Mouse (Mus musculus) forebrain, embryonic 13.5 days (tissue): ENCODE data around the gene Cuedc2. TPM values are rescaled to one million over a fixed set of nuclear protein-coding genes. Genes with fewer than 3 reads are reported as not detected.

Experiments used
- ATAC-seq: fragments of 200-750 bp; cut with Nextera tagmentation; 2 replicates; pipeline ENCODE4 v1.8.0; 2017
- H3K27ac ChIP-seq: fragments of 300-500 bp; sonication (generic); 2 replicates; pipeline ENCODE4 v1.5.1; 2015; ENCODE audit warnings: inconsistent platforms, mild to moderate bottlenecking, moderate library complexity
- H3K27me3 ChIP-seq: fragments of 300-500 bp; sonication (generic); 2 replicates; pipeline ENCODE4 v1.6.1; 2015; ENCODE audit warnings: mild to moderate bottlenecking, inconsistent platforms
- H3K36me3 ChIP-seq: fragments of 300-500 bp; sonication (generic); 2 replicates; pipeline ENCODE4 v1.6.1; 2015; ENCODE audit warnings: mild to moderate bottlenecking, inconsistent platforms; ENCODE audit not compliant: poor library complexity, severe bottlenecking
- H3K4me1 ChIP-seq: fragments of 300-500 bp; sonication (generic); 2 replicates; pipeline ENCODE4 v1.6.1; 2015; ENCODE audit warnings: inconsistent platforms
- H3K4me2 ChIP-seq: fragments of 300-500 bp; sonication (generic); 2 replicates; pipeline ENCODE4 v1.6.1; 2015; ENCODE audit warnings: inconsistent platforms, mild to moderate bottlenecking, moderate library complexity
- H3K4me3 ChIP-seq: fragments of 300-500 bp; sonication (generic); 2 replicates; pipeline ENCODE4 v1.5.1; 2015; ENCODE audit warnings: mild to moderate bottlenecking, inconsistent platforms
- H3K9ac ChIP-seq: fragments of 300-500 bp; sonication (generic); 2 replicates; pipeline ENCODE4 v1.6.1; 2015; ENCODE audit warnings: mild to moderate bottlenecking, inconsistent platforms
- H3K9me3 ChIP-seq: fragments of 300-500 bp; sonication (generic); replicated peaks from 2 replicates; pipeline ENCODE4 v1.6.1; 2016; ENCODE audit warnings: inconsistent platforms
- WGBS: fragments of 180-500 bp; shearing (Covaris S2); methylation state at CpG from one replicate; pipeline ENCODE4 v1.1.7; 2015; 5-methylcytosine and 5-hydroxymethylcytosine counted together
- polyA plus RNA-seq: library from polyadenylated mRNA; unstranded; fragments of >200 nt; fragmentation: Nextera tagmentation; extraction: Ambion mirVana; gene quantifications from 2 replicates; pipeline ENCODE4 v1.2.1, GENCODE M21; 2015

The Cuedc2 gene
- polyA plus RNA-seq = 304 and 309 TPM in 2 replicates

DNA sequence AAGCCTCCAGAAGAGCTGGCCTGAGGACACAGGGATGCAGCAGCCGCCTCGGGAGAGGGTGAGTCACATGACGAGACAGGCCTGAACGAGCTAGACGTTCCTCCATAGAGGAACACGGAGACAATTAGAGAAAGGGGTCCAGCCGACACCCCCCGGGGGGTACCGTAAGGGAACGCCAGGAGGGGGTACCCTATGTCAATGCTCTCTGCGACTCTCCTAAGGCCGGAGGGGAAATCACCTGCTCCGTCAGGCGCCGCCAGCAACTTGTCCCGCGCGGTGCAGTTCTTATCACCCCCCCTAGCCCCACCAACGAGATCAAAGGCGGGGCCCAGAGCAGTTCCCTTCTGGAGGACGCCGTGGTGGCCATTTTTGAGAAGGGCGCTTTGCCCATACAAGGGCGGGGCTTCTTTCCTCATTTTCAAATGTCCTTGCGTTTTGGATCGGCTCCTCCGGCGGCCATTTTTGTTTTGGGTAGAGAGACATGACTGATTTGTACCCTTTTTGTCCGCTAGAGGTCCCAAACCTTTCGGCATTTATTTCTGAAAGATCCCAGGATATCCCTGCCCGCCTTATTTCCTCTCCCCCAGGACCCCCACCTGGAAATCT lies at the start of gene Cuedc2:
TSS of gene Cuedc2 (minus strand) at position 372 of the 606 bp plus-strand sequence.
- peak; percentile 92 for ATAC-seq
- Histone ChIP-seq H3K36me3 (no peaks in the 10 kb centered on the region), H3K27me3 (0 out of 2 replicates have a peak, but pooled peaks cover under 1% of the 10 kb centered on the region), H3K4me2 (peak within 1 kb of the TSS; percentile 81), H3K9me3 (no peaks in the 10 kb centered on the region), H3K27ac (peak within 1 kb of the TSS; percentile 42), H3K4me1 (peaks cover 22% of the 10 kb centered on the region), H3K9ac (peak within 1 kb of the TSS; percentile 81), H3K4me3 (peak within 1 kb of the TSS; percentile 70)
- WGBS = under 1% methylated on average over 31 of the region's 31 CpGs

DNA sequence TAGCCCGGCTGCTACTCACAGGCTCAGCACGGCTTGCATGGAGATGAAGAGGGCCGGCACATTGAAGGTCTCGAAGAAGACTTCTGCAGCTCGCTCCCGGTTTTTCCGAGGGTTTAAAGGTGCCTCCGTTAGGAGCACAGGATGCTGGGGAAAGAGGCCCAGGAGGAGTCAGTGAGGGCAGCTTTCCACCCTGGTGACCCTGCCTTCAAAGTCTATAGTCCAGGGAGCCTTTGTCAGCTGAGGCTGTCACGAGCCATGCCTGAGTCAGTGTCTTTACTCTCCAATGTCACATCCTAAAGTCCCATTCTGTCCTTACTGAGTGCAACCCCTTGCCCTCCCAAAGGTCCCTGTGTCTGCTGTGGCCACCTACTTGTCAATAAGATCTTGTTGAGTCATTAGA lies 43.8 kb upstream of the Cuedc2 start:
- H3K4me1 ChIP-seq = no peaks in the 10 kb centered on the region
- no peak overlapping the region for H3K27ac ChIP-seq
- ATAC-seq = no peak
- 89% methylated on average over 9 of the region's 9 CpGs for WGBS
- H3K4me3 ChIP-seq = no peak overlapping the region
- no peaks in the 10 kb centered on the region for H3K27me3 ChIP-seq
- H3K36me3 ChIP-seq = peaks cover 93% of the 10 kb centered on the region
- no peak overlapping the region for H3K4me2 ChIP-seq
- no peak overlapping the region for H3K9ac ChIP-seq
- H3K9me3 ChIP-seq = no peaks in the 10 kb centered on the region

DNA sequence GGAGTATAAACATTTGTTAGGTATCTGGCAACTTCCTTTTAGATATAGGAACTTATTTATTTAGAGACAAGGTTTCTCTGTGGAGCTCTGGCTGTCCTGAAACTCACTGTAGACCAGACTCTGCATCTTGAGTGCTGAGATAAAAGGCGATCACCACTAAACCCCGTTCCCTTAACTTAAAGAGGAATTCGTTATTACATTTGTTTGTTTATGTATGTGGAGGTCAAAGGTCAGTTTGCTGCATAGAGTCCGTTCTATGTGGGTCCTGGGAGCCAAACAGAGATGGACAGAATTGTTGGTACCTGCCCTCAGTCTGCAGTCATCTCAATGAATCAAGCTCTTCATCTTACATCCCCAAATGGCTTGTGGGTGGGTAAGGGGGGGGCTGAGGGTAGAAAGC lies 37.4 kb upstream of the Cuedc2 start:
- Histone ChIP-seq H3K4me1 (0 out of 2 replicates have a peak, but pooled peaks cover 7% of the 10 kb centered on the region), H3K9ac (no peak overlapping the region), H3K27ac (peak overlapping the region; percentile 27; the same call in 1 of the 2 replicates), H3K4me3 (no peak overlapping the region), H3K9me3 (no peaks in the 10 kb centered on the region), H3K36me3 (peaks cover 54% of the 10 kb centered on the region), H3K27me3 (no peaks in the 10 kb centered on the region), H3K4me2 (no peak overlapping the region)
- ATAC-seq = no peak
- WGBS = 73% methylated on average over 4 of the region's 4 CpGs

DNA sequence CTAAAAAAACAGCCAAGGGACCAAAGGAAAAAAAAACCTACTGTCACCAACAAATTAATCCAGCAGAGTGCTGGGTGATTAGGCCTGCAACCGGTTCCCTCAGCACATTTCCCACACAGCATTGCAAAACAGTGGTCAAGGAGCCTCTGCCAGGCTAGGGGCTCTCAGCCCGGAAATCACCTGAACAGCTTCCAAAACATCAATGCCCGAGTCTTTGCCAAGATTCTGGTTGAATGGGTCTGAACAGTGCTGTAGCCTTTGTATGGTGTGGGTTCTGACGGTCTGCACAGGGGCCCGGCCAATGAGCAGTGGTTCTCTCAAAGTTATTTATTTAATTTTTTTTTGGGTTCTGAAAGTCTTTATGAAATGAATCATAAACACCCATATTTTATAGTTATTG lies 37.0 kb upstream of the Cuedc2 start:
- Histone ChIP-seq H3K4me2 (no peak overlapping the region), H3K36me3 (peaks cover 50% of the 10 kb centered on the region), H3K4me3 (no peak overlapping the region), H3K9me3 (no peaks in the 10 kb centered on the region), H3K27ac (0 out of 2 replicates have a peak overlapping the region, but pooled peaks have one; percentile 21), H3K27me3 (no peaks in the 10 kb centered on the region), H3K4me1 (0 out of 2 replicates have a peak, but pooled peaks cover 7% of the 10 kb centered on the region), H3K9ac (no peak overlapping the region)
- WGBS = 41% methylated on average over 5 of the region's 5 CpGs
- no peak for ATAC-seq

DNA sequence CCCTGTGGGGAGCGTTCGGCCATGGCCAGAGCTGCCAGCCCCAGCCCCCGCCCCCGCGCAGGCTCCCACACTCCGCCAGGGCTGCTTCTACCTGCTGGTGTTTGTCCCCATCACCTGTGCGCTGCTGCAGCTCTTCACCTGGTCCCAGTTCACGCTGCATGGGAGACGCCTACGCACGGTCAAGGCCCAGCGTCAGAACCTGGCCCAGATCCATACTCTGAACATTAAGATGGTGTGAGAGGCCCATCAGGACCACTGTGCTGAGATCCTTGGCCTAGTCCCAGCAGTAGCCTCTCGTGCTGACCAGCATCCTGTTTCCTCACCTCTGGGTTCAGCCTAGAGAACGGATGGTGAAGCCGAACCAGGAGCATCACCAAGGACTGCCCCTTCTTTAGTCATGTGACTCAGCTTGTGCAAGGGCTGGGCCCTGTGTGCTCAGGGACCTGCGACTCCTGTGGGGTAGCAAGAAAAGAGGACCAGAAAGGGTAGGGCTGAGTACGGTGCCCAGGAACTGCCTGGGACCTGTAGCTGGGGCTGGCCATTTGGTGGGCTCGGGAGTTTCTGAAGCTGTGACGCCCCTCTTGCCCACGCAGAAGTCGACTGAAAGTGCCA lies 36.1 kb upstream of the Cuedc2 start:
- ATAC-seq = peak; percentile 62
- H3K4me2 ChIP-seq = no peak overlapping the region
- no peak overlapping the region for H3K9ac ChIP-seq
- H3K27ac ChIP-seq = 0 out of 2 replicates have a peak overlapping the region, but pooled peaks have one; percentile 27
- H3K4me1 ChIP-seq = 0 out of 2 replicates have a peak, but pooled peaks cover 7% of the 10 kb centered on the region
- no peaks in the 10 kb centered on the region for H3K27me3 ChIP-seq
- no peaks in the 10 kb centered on the region for H3K9me3 ChIP-seq
- WGBS = 50% methylated on average over 21 of the region's 21 CpGs
- no peak overlapping the region for H3K4me3 ChIP-seq
- H3K36me3 ChIP-seq = peaks cover 41% of the 10 kb centered on the region

DNA sequence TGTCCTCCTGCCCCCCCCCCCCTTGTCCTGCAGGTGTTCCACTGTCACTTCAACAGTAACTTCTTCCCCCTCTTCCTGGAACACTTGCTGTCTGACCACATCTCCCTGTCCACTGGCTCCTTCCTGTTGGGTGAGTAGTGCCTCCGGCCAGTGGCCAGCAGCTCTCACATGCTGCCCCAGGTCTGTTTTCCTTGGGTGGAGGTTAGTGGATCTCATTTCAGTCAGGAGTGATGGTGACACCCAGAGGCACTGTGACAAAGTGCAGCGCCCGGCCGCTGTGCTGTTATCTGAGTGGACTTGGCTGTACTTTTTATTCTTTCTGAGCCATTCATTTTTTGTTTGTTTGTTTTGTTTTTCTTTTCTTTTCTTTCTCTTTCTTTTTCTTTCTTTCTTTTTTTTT lies 30.7 kb upstream of the Cuedc2 start:
- Histone ChIP-seq H3K4me2 (no peak overlapping the region), H3K9ac (no peak overlapping the region), H3K9me3 (no peaks in the 10 kb centered on the region), H3K4me3 (no peak overlapping the region), H3K27ac (no peak overlapping the region), H3K36me3 (no peaks in the 10 kb centered on the region; the same call in 1 of the 2 replicates), H3K27me3 (no peaks in the 10 kb centered on the region), H3K4me1 (no peaks in the 10 kb centered on the region)
- WGBS = 41% methylated on average over 4 of the region's 4 CpGs
- ATAC-seq = no peak

DNA sequence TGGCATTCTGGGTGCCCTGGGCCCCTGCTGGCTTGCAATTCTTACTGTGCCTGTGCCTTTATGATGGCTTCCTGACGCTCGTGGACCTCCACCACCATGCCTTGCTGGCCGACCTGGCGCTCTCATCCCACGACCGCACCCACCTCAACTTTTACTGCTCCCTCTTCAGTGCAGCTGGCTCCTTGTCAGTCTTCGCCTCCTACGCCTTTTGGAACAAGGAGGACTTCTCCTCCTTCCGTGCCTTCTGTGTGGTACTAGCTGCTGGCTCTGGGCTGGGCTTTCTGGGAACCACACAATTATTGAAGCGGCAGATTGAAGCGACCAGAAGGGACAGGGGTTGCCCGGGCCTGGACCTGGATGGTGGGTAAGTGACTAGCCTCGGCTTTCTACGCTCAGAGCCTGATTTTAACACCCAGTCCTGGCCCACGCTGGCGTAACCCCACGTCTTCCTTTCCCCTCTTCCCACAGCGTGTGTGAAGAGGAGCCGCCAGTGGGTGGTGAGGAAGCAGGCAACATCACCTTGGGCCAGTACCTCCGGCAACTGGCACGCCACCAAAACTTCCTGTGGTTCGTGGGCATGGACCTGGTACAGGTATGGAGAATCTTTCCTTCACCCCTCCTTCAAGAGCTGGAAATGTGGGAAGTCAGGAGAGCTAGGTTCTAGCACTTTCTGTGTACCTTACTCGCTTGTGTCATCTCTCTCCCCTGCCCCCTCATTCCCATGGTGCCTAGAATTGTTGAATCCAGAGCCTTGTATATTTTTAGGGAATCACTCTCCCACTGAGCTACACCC lies 29.5 kb upstream of the Cuedc2 start:
- Histone ChIP-seq H3K4me2 (no peak overlapping the region), H3K27me3 (no peaks in the 10 kb centered on the region), H3K36me3 (no peaks in the 10 kb centered on the region; the same call in 1 of the 2 replicates), H3K9me3 (no peaks in the 10 kb centered on the region), H3K4me1 (no peaks in the 10 kb centered on the region), H3K4me3 (no peak overlapping the region), H3K27ac (no peak overlapping the region), H3K9ac (no peak overlapping the region)
- 85% methylated on average over 23 of the region's 23 CpGs for WGBS
- no peak for ATAC-seq

DNA sequence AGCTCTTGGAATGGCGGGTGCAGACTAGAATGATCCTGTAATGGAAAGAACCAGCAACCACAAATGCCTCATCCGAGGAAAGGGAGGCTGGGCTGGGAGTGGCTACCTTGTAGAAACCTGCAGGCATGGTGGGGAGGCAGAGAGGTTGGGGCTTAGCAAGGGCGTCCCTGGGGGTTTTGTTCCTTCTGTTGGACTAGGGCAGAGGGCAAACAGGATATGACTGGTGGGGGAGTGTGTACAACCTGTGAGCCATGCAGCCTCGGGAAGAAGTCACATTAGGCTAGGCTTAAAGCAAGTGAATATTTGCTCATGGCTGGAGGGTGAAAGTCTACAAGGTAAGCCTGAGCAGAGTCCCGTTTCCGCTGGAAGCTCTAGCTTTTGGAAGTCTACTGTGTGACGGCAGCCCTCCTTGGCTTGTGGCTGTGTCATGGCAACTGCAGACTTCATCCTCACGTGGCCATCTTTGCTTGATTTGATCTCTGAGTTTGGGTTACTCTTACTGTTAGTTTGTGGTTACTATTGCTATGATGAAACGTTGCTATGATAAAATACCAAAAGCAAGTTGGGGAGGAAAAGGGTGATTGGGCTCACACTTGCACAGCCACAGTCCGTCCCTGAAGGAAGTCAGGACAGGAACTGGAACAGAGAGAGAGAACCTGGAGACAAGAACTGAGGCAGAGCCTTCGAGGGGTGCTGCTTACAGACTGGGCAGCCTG lies 24.9 kb upstream of the Cuedc2 start:
- WGBS = 89% methylated on average over 11 of the region's 11 CpGs
- Histone ChIP-seq H3K27ac (no peak overlapping the region), H3K4me3 (no peak overlapping the region), H3K9me3 (no peaks in the 10 kb centered on the region), H3K4me1 (no peaks in the 10 kb centered on the region), H3K36me3 (no peaks in the 10 kb centered on the region; the same call in 1 of the 2 replicates), H3K4me2 (no peak overlapping the region), H3K9ac (no peak overlapping the region), H3K27me3 (peaks cover under 1% of the 10 kb centered on the region)
- no peak for ATAC-seq

DNA sequence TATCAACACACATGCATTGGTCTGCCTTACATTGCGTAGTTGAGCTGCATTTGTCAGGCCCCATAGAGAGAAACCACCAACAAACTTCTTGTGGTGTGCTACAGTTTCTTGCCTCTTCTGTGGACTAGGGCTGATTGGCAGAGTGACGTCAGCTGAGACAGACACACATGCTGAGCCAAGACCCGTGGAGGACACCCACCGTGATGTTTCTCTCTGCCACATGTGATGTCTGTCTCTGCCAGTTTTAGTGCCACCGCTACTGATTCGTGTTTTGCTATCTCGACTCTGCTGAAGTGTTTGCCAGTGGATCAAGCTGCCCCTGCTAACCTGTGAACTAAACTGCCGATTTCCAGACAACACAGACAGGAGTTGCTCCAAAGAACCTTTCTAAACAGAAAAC lies 23.6 kb upstream of the Cuedc2 start:
- no peak overlapping the region for H3K4me3 ChIP-seq
- no peaks in the 10 kb centered on the region for H3K36me3 ChIP-seq
- WGBS = 91% methylated on average over 8 of the region's 8 CpGs
- H3K4me1 ChIP-seq = peaks cover 8% of the 10 kb centered on the region; the same call in 1 of the 2 replicates
- no peak for ATAC-seq
- peaks cover 13% of the 10 kb centered on the region for H3K27me3 ChIP-seq
- H3K9me3 ChIP-seq = no peaks in the 10 kb centered on the region
- H3K27ac ChIP-seq = no peak overlapping the region
- no peak overlapping the region for H3K4me2 ChIP-seq
- no peak overlapping the region for H3K9ac ChIP-seq

DNA sequence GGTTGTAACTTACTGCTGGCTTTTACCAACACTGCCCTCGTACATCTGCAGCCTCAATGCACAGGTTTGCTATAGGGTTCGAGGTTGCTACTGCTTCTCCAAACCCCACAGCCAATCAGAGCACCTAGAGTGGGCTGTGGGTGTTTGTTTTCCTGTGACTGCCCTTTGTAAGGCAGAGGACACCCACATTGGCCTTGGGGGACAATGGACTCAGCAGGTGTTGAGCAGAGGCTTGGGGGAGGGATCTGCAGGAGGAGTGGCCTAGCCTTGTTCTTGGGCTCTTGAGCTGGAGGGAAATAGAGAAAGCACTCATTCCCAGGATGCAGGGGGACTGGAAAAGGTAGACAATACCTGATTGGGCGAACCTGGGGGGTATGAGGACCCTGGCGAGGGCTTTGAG lies 19.9 kb upstream of the Cuedc2 start:
- 54% methylated on average over 4 of the region's 4 CpGs for WGBS
- H3K27me3 ChIP-seq = peaks cover 13% of the 10 kb centered on the region
- H3K4me3 ChIP-seq = no peak overlapping the region
- no peaks in the 10 kb centered on the region for H3K36me3 ChIP-seq
- no peak overlapping the region for H3K4me2 ChIP-seq
- H3K9me3 ChIP-seq = no peaks in the 10 kb centered on the region
- H3K9ac ChIP-seq = no peak overlapping the region
- H3K4me1 ChIP-seq = peaks cover 10% of the 10 kb centered on the region; the same call in 1 of the 2 replicates
- H3K27ac ChIP-seq = no peak overlapping the region
- no peak for ATAC-seq

DNA sequence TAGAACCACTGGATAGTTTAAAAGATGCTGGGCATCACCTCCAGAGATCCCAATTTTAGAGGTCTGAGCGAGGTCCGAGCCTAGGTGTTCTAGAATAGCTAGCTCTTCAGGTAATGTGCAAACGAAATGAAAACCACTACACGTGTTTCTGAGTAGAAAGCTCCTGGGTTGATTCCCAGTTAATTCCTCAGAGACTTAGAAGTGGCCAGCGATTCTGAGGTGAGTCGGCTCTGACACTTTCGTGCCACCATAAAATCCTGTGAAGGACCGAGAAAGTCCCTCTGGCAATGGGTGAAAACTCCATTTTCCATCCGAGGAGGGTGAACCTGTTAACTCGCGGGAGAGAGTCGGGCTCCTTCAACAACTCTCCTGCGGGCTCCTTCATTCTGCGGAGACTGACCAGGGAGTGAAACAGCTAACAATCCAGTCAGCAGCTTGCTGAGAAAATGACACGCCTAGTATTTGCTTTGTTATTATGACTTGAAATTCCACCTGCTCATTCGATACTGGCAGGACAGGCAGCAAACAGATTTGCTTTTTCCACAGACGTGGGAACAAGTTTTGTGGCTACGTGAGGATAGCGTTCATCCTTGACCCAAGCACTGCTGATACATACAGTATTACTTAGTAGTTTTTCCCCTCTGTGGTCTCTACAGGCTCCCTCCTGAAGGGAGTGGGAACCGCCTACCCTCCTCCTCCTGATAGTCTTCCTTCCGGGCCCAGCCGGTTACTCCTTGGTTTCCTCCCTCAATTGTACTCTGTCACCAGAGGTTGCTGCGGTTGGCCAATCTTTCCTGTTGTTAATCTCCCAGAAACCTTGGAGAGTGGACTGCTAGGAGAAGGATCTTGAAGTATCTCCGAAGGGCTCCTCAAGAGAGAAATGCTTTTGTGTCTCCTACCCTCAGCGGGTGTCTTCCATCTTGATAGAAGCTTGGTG lies 19.1 kb upstream of the Cuedc2 start:
- H3K36me3 ChIP-seq = no peaks in the 10 kb centered on the region
- H3K9me3 ChIP-seq = no peaks in the 10 kb centered on the region
- WGBS = 20% methylated on average over 25 of the region's 25 CpGs
- H3K27me3 ChIP-seq = peaks cover 13% of the 10 kb centered on the region
- ATAC-seq = no peak
- H3K9ac ChIP-seq = peak overlapping the region; percentile 70
- H3K4me1 ChIP-seq = peaks cover 10% of the 10 kb centered on the region; the same call in 1 of the 2 replicates
- H3K4me3 ChIP-seq = peak overlapping the region; percentile 49
- H3K4me2 ChIP-seq = peak overlapping the region; percentile 72
- H3K27ac ChIP-seq = no peak overlapping the region
